Mouse (Mus musculus): ENCODE measurements around the gene Smdt1.

GRCm38 (mm10) chr15:82319613-82320012, 19.1 kb upstream of the Smdt1 start:
- no peak for TF ChIP-seq POLR2A (IDR thresholded peaks at IDR 0.05; ENCODE audit: extremely low read depth, insufficient read depth, low read length)
- no peak for TF ChIP-seq CTCF (IDR thresholded peaks at IDR 0.05; ENCODE audit: extremely low read depth, insufficient read depth, low read length)

All from cortical plate, adult 2 months (tissue).